Mouse (Mus musculus) left cerebral cortex, adult 11 months (tissue): ENCODE measurements at regions not wholly inside any gene's neighbourhood (a gene's known extent, or its start where the extent isn't known, plus 50 kb on each side); places are given as distances from the start of the nearest gene placed in this dataset.

Experiments
- DNase-seq: peaks from one replicate; pipeline ENCODE4 v3.0.0; 2022; ENCODE audit warnings: low spot score

DNA sequence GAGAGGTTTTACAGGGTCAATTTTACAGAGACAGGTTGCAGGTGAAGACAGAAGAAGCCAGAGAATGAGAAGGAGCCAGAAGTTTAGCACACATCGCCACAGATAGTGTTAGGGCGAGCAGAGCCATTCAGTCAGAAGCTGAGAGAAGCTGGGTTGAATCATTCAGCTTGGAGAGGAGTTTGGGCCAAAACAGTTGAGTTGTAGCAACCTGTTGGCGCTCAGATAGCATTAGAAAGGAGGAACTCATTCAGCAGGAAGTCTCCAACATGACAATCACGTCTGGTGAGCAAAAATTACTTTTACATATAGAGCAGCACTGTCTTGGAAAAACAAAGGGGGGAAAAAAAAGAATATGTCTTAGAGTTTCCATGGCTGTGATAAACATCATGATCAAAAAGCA, 53.2 kb downstream of the Fam43a start:
- no peak for DNase-seq

DNA sequence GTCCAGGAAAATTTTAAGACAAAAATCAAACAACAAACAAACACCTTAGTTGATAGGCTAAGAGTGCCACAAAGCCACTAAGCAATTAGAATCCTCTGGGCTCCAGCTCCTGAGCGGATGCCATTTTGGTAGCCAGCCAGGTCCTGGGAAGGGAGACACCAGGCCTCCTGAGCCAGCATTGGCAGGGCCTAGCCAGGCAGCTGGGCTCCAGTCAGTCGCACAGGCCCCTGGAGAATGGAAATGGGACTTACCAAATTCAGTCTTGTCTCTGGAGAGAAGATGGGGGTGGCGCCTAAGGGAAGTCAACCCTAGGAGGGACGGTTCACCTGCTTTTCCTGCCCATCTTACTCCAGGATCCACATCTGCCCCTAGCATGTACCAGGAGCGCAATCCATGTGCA, 54.3 kb downstream of the Fam43a start:
- DNase-seq, result no peak

DNA sequence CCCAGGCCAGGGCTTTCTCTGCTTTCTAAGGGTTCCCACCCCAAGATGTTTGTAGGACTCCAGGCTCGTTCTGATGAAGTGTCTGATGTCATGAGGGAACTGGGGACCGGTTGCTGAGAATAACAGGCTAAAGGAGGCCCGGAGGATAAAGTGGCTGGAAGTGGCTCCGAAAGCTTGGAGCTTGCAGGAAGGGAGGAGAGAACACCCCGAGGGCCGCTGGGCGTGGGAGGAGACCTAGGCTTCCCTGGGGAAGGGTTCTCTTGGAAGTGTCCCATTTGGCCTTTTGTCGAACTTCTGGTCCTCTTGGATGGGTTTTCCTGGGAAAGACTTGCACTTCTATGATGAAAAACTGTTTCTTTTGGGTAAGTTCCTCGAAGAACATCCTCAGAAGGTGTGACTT, 54.7 kb downstream of the Fam43a start:
- DNase-seq, result no peak

DNA sequence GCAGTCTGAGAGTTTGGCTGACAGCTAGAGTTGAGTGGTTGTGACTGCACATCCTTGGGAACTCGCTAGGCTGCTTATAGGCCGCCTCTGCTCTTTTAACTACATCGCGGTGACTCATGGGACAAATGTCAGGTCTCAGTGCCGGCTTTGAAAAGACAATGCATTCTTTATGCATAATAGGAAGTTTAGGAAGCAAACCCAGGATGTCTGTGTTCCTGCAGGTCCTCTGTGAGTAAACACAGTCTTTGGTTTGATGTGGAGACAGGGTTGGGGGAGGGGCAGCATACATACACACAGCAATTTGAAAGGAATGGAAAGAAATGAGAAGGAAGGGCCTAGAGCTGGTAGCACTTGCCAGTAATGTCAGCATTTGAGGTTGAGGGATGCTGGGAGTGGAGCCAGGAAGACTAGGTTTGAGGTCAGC, 56.3 kb downstream of the Fam43a start:
- DNase-seq, result no peak

DNA sequence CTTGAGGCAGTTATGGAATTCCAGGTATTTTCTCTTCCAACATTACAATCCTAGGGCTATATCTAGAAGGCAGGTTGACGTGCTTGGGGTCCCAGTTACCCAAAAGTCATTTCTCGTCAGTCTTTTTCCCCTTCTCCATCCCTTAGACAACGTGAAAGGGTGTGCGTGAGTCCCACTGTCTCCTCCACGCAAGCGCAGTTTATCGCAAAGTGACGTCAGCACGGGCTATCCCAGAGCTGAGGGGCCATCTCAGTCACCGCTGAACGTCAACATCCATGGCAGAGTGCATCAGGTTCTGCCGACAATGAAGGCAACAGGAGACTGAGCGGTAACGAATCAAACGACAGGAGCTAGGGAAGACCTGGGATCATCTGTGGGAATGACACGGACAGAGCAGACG, 57.4 kb downstream of the Fam43a start:
- DNase-seq, result no peak

DNA sequence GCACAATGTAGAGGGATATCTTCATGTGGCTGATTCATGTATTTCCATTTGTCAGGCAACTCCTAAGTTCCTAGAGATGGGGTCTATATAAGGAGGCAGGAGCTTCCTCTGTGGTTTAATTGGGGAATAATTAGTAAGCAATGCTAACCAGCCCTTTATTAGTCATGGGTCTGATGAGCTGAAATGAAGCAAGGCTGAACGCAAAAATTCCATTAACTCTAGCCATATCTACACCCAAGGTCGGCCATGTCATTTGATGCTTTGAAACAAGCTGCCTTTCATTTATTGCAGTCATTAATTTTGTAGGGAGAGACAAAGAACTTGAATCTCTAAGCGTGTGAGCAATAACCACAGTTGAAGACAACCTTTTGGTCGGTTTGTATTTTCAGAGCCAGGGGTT, 59.4 kb downstream of the Fam43a start:
- no peak for DNase-seq

DNA sequence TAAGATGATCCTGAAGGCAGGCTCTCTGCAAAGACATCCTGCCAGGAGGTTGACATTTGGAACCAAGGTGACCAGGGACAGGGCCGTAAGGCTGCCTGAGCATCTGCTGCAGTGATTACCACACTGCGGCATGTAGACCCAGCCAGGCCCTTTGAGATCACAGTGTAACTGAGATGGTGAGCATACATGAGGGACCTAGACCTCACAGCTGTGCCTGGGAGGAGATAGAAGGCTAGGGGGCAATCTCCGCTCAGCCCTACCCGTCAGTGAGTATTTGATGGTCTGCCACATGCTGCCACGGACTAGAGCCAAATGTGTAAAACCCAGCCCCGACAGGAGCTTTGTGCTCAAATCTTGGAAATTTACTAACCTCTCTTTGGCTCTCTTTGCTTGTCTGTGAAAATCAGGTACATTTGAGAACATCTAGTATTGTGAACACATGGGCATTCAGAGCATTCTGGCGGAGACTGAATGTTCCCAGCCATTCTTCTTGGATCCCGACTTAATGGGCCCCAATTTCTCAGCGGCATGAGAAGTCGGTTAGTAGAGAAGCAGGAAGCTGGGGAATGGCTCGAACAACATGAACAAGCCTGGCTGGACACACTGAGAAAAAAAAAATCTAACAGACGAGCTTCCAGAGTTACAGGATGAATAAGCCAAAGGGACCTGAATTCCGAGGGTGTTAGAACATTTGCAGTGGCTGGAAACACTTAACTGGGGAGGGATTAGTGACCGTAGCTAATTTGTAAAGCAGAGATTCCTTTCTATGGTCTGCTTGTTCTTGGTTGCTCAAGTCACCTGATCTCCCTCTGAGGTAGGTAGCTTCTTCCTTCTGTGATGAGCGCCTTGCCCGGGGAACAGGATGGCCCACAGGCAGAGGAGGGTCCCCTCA, 61.8 kb downstream of the Fam43a start:
- DNase-seq, result no peak

DNA sequence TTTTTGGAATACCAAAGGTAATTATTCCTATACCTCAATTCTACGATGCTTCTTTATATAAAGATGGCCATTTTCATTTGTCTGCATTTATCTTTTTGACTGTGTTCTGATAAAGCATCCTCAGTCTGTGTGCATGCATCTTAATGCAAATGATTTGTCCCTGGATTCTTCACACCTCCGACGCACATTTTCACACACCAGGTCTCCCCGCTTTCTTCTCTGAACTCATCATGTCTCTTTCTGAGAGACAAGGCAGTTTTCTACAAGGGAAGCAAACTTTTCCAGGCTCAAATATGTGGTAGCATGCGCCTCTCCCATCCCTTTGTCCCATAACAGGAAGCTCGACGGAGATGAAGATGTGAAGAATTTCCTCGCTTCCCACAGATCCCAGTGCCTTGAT, 63.5 kb downstream of the Fam43a start:
- no peak for DNase-seq

DNA sequence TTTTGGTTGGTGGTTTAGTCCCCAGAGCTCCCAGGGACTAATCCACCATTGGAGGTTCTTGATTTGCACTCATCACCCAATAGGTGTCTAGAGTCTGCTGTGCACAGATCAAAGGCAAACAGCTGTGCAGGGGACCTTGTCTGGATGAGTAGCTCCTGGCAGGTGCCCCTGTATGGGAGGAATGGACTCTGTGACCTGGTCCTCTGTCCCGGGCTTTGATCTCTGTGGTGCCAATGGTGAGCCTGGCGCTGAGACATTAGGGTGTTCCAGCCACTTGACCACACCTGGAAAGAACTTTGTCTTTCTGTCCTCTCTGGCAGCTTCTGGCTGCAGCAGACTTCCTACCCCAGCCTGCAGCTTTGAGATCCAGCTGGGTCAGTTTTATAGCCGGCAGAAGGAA, 64.4 kb downstream of the Fam43a start:
- DNase-seq, result no peak

DNA sequence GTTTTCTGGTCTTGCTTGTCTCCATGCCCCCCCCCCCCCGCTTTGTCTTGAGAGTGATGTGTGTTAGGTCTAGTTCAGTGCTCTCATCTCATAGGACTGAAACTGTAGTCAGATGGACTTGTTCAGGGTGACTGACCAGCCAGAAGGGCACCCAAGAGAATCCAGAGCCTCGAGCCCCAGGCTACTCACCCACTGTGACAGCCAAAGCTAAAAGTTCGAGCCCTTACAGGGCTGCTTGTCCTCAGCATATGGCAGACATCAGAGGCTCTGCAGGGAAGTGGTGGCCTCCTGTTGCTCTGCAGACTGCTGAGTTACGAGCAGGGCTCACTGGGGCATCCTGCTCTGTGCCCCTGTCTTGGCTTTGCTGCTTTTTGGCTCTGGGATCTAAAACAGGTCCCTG, 64.9 kb downstream of the Fam43a start:
- no peak for DNase-seq

DNA sequence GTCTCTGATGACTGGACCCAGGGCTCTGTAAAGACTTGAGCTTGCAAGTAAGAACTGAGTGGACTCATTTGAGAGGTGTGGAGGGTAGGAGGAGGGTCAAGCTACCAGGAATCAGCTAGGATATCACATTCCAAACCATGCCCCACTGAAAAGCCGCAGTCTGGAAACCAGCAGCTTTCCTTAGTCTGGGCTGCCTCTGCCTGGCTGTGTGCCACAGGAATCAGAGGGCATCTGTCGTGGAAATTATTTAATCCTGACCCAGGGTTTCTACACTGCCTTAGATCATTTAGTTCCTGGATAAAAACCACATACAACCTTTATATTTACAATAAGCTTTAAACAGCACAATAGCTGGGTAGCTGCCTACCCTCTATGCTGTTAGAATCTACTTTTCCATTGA, 66.4 kb downstream of the Fam43a start:
- no peak for DNase-seq

DNA sequence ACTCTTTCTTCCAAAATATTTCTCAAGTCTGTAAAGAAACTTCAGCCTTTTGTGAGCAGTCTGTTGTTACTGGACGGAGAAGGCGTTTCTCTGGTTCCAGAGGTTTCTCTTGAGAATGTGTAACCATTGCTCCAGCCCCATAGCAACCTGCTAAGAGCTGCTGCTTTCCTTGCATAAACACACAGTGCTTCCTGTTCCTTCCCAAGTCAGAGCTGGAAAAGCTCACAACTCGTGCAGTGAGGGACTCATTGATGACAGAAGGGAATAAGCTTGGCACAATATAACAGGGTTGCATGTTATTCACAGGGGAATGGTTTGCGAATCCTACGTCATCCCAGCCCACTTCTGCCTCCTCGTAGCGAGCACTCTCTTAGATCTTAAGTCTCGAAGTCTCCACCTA, 70.4 kb downstream of the Fam43a start:
- no peak for DNase-seq

DNA sequence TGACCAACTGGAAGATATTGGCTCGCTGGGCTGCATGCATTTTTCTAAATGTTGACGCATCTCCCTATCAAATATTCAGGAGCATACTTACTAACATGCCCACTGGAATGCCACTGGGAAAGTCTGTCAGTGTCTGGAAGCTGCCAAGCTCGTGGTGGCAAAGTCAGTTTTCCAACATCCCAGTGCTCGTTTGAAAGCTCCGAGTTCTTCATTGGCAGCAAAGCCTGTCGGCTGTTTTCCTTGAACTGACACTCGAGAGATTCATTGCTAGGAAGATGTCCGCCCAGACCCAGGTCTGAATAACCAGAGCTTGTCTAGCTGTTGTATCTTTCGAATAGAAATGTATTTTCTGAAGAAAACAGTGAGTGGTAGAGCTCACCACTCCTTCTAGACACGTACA, 72.1 kb downstream of the Fam43a start:
- no peak for DNase-seq

DNA sequence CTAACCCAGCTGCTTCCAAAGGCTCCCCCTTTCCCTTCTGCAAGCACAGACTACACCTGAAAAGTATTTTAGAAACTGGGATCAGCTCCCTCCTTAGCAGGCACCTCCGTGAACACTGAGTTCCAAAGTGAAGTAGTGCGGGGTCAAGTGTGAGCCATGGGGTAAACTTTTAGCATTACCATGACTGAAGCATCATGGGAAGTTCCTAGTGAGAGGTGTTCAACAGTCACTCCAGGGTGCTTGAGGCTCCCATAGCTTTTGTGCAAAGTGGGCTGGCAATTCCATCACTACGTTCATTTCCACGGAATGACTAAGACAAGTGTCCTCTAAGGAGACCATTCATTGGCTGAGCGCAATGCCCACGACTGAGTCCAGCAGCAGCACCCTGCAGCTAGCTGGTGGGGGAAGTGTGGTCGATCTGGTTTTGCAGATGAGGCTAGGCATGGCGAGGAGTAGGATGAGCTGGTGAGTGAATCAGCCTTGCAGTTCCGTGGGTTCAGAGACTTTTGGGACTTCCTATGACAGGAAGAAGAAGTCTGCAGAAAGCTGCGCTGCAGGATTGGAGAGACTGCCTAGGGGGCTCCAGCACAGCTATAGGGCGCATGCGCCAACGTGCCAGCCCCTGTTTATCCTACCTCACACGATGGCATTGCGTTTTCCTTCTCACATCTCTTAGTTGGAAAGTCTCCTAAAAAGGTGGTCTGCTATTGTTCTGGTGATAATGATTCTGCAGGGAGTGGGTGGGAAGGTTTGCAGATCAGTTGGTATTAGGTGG, 73.4 kb downstream of the Fam43a start:
- no peak for DNase-seq

DNA sequence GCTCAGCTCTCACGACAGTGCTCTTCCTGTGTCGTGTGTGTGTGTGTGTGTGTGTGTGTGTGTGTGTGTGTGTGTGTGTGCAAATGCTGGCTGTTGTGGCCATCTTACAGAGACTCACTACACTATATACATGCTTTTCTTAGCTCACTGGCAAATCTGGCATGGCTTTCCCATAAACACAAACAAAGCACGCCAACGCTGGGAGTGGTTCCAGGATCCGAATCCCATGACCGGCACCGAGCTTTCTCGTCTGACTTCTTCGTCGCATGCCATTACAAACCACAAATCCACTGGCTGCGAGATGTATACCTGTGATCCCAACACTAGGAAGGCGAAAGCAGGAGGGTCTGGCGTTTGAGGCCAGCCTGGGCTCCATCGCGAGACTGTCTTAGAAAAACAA, 74.1 kb downstream of the Fam43a start:
- DNase-seq, result no peak

DNA sequence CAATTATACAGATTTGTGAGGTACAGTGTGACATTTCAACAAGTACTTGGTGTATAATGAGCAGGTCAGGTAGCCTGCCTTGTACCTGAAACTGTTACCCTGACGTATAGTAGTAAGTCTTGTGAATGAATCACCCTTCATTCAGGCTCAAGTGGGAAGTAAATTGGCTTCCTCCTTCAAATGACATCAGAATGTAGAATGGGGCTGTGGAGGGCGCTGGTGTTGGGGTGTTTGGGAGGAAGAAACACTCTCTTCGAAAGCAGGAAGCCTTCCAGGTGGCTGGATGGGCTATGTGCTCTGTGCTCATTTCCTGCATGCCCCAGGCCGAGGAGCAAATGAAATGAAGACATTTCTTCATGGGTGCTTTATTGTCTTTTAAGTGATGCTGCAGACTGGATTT, 76.3 kb downstream of the Fam43a start:
- no peak for DNase-seq

DNA sequence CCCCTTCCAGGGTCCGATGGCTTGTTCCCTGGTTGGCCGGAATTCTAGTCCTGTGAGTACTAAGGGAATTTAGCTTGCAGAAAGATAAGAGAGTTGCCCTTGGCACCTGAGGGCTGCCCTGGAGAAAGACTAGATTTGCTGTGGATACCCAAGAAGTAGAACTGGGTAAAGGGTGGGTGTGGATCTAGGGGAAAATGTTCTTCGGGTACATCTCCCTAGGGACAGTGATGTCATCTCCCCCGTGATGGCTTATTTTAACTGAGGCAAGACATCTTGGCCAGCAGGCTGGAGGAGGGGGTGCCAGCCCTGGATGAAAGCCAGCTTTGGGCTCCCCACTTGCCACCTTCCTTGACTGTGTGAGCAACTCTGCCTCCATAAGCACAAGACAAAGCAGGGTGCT, 77.5 kb downstream of the Fam43a start:
- DNase-seq, result no peak

DNA sequence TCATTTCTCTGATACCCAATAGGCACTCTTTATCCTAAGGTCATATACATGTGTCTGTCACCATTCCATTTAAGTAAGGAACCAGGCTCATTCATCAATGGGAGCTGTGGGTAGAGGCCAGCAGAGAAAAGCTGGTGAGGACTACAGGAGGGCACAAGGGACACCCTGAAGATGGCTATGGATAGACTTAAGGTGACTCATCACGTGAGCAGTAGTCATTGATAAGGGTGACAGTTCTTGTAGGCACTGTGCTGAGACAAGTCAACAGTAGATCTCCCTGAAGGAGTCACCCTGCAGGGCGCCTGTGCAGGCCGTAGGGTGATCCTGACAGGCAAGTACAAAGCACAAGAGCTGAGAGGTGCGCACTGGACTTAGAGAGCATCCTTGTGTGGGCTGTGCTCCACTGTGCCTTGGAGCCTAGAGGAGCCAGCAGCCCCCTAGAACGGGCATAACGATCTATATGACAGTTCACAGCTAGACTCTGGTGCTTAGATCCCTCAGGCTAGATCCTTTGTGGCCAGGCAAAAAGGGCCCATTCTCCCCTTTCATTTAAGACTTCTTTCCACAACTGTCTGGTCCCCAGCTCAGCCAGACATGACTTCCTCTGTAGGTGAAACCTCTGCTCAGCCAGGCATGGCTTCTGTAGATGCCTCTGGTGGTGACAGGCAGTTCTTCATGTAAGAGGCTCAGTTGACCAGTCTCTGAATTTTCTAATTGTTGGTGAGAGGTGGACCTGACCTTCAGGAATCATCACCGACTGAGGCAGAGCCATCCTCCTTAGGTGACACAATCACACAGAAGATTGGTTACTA, 78.6 kb downstream of the Fam43a start:
- DNase-seq, result no peak

DNA sequence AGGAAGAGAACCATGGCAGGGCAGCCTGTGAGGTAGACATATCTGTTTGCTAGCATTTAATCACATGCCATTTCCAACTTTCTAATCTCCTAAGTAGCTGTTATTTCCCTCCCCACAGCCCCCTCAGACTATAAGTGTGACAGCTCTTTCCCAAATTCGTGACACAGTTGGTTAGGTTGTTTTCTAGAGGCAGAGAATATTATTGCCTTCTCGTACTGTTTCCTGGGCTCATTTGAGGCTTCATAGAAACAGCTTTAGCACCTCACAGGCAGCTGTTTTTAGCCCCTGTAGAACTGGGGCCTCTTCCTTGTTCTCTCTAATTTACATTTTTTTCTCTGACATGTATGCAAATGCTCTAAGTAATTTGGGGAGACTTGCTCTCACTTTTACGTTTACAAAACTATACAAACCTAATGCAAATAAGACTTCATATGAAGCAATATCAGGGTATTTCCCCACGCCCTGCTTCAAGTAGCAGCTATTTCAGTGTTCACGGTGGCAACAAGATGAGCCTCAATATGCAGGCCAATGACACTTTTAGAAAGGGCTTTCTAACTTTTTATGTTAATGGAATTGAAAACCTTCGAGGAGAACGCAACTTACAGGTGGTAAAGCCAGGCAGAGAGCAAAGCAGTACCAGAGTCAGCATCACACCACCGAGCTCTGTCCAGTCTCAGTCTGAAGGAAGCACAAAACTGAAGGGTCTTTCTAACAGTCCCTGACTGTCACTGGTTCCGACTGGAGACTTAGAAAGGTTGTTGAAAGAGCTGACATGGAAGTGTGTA, 79.4 kb downstream of the Fam43a start:
- no peak for DNase-seq

DNA sequence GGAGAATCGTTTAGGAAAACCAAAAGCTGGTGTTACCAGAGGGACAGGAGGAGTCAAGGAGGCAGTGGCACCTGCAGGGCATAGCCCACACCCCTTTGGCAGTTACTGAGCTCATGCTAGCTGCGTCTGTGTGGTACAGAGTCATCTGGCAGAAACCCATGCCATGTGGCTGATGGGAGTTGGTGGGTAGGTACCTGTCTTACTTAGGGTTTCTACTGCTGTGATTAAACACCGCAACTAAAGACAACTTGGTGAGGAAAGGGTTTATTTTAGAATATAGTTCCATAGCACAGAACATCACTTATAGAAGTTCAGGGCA, 79.9 kb downstream of the Fam43a start:
- no peak for DNase-seq

DNA sequence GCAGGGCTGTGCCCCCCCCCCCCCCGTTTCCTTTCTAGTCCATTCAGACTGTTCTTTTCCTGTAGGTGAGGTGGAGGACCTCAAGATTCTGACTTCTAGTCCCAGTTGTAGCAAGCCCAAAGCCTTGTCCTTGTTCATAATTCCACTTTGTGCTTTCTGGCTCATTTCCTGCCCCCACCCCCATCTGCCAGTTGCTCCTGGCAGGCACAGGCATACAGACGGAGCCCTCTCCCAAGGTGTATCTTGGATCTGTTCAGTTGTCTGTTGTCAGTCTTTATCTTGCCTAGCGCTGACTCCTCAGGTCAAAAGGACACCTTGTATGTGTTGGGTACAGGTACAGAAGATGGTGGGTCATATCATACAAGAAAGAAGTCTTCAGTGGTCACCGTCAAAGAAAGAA, 81.9 kb downstream of the Fam43a start:
- no peak for DNase-seq

DNA sequence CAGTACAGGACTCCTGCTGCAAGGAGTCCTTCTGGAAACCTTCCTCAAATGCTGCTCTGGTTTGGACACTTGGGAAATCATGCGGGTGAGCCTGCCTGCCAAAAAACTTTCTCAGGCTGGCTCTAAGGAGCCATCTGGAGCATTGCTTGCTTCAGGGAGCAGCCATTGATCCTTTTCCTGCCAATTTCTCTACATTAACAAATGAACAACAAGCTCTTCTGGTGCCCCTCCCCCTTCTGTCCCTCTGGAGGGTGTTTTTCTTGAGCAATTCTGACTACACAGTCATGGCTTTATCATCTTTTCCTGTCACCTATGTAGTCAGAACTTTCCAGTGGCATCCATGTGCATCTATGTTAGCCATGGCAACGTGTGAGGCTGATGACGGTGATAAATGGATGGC, 84.5 kb downstream of the Fam43a start:
- no peak for DNase-seq
